Mouse (Mus musculus) bone marrow macrophage, adult 2 months (primary cell): ENCODE measurements around the gene Tmx1. TPM values are rescaled to one million over a fixed set of nuclear protein-coding genes. Genes with fewer than 3 reads are reported as not detected.

Experiments used
- H3K27ac ChIP-seq: 2 replicates; pipeline ENCODE4 v1.5.1; 2012; ENCODE audit warnings: low read depth, low read length; ENCODE audit not compliant: insufficient read depth
- H3K4me1 ChIP-seq: 2 replicates; pipeline ENCODE4 v1.6.1; 2012; ENCODE audit warnings: low read length; ENCODE audit not compliant: control insufficient read depth, insufficient read depth
- H3K4me3 ChIP-seq: 2 replicates; pipeline ENCODE4 v1.5.1; 2012; ENCODE audit warnings: mild to moderate bottlenecking, low read length, moderate library complexity; ENCODE audit not compliant: insufficient read depth
- CTCF ChIP-seq: IDR thresholded peaks from 2 replicates; pipeline ENCODE4 v1.5.1; 2012; ENCODE audit warnings: low read depth, mild to moderate bottlenecking, low read length, moderate library complexity
- POLR2A ChIP-seq: IDR thresholded peaks from 2 replicates; pipeline ENCODE4 v1.6.1; 2012; ENCODE audit warnings: mild to moderate bottlenecking, low read depth, low read length, borderline replicate concordance
- polyA plus RNA-seq: library from polyadenylated mRNA; stranded (reverse); fragments of >200 nt; gene quantifications from 2 replicates; pipeline ENCODE4 v1.2.4, GENCODE M21; 2012; ENCODE audit not compliant: missing spikeins, insufficient read depth, insufficient read length

Tmx1 gene
- 76.9 and 80.7 TPM in 2 replicates for polyA plus RNA-seq

- H3K27ac ChIP-seq: peak within 1 kb of the TSS; percentile 43
- TF ChIP-seq POLR2A (peak; percentile 65; the same call in 1 of the 2 replicates), CTCF (no peak)
- H3K4me1 ChIP-seq: peaks cover 23% of the 10 kb centered on the region
- peak within 1 kb of the TSS; percentile 88 for H3K4me3 ChIP-seq
Observed at GRCm38 (mm10) chr12:70452726-70453645, at the start of gene Tmx1. Gene Tmx1, plus strand, starts transcription at chr12:70453095.

GRCm38 (mm10) chr12:70404327-70404726, 48.6 kb upstream of the Tmx1 start:
- TF ChIP-seq CTCF (no peak), POLR2A (no peak)
- Histone ChIP-seq H3K4me3 (no peak overlapping the region), H3K4me1 (no peaks in the 10 kb centered on the region)

GRCm38 (mm10) chr12:70408396-70408795, 44.5 kb upstream of the Tmx1 start:
- Histone ChIP-seq H3K4me3 (no peak overlapping the region), H3K4me1 (no peaks in the 10 kb centered on the region), H3K27ac (no peak overlapping the region)
- TF ChIP-seq CTCF (no peak), POLR2A (no peak)

More at GRCm38 (mm10) chr12:70404327-70404726, 48.6 kb upstream of the Tmx1 start:
- H3K27ac ChIP-seq: no peak overlapping the region

- TF ChIP-seq CTCF (no peak), POLR2A (no peak)
- H3K4me3 ChIP-seq: no peak overlapping the region
- no peaks in the 10 kb centered on the region for H3K4me1 ChIP-seq
- no peak overlapping the region for H3K27ac ChIP-seq
Observed at GRCm38 (mm10) chr12:70409600-70409999, 43.3 kb upstream of the Tmx1 start.

- Histone ChIP-seq H3K4me1 (no peaks in the 10 kb centered on the region), H3K4me3 (no peak overlapping the region), H3K27ac (no peak overlapping the region)
- TF ChIP-seq POLR2A: no peak
Observed at GRCm38 (mm10) chr12:70420216-70420615, 32.7 kb upstream of the Tmx1 start.

- H3K4me3 ChIP-seq: no peak overlapping the region
- TF ChIP-seq POLR2A: no peak
- no peak for TF ChIP-seq CTCF
- no peak overlapping the region for H3K27ac ChIP-seq
- H3K4me1 ChIP-seq: no peaks in the 10 kb centered on the region
Observed at GRCm38 (mm10) chr12:70421028-70421427, 31.9 kb upstream of the Tmx1 start.

GRCm38 (mm10) chr12:70422322-70423118, 30.4 kb upstream of the Tmx1 start:
- Histone ChIP-seq H3K4me1 (no peaks in the 10 kb centered on the region), H3K27ac (no peak overlapping the region), H3K4me3 (no peak overlapping the region)
- TF ChIP-seq POLR2A (no peak), CTCF (no peak)

GRCm38 (mm10) chr12:70427885-70428284, 25.0 kb upstream of the Tmx1 start:
- TF ChIP-seq CTCF (no peak), POLR2A (no peak)
- Histone ChIP-seq H3K4me3 (no peak overlapping the region), H3K4me1 (no peaks in the 10 kb centered on the region), H3K27ac (no peak overlapping the region)

GRCm38 (mm10) chr12:70429637-70430036, 23.3 kb upstream of the Tmx1 start:
- no peak for TF ChIP-seq CTCF
- TF ChIP-seq POLR2A: no peak
- no peaks in the 10 kb centered on the region for H3K4me1 ChIP-seq
- no peak overlapping the region for H3K4me3 ChIP-seq
- no peak overlapping the region for H3K27ac ChIP-seq

- no peaks in the 10 kb centered on the region for H3K4me1 ChIP-seq
- no peak overlapping the region for H3K4me3 ChIP-seq
- no peak for TF ChIP-seq POLR2A
- TF ChIP-seq CTCF: no peak
- no peak overlapping the region for H3K27ac ChIP-seq
Observed at GRCm38 (mm10) chr12:70430307-70430950, 22.5 kb upstream of the Tmx1 start.
